Mouse (Mus musculus) embryonic facial prominence, embryonic 14.5 days (tissue): Measurements from ENCODE around the gene Acat2. TPM values are rescaled to one million over a fixed set of nuclear protein-coding genes. Genes with fewer than 3 reads are reported as not detected.

Source experiments
- ATAC-seq: fragments of 200-750 bp; cut with Nextera tagmentation; 2 replicates; pipeline ENCODE4 v1.8.0; 2017; ENCODE audit warnings: low read depth, moderate number of reproducible peaks, moderate TSS enrichment
- DNase-seq: peaks from one replicate; pipeline ENCODE4 v3.0.0-alpha.2; 2015; ENCODE audit warnings: low spot score
- H3K27ac ChIP-seq: fragments of 300-500 bp; sonication (generic); replicated peaks from 2 replicates; pipeline ENCODE4 v1.5.1; 2014; ENCODE audit warnings: low read depth, mild to moderate bottlenecking, low read length, moderate library complexity
- H3K27me3 ChIP-seq: fragments of 300-500 bp; sonication (generic); replicated peaks from 2 replicates; pipeline ENCODE4 v1.6.1; 2014; ENCODE audit warnings: low read length; ENCODE audit not compliant: control insufficient read depth, insufficient read depth
- H3K36me3 ChIP-seq: fragments of 300-500 bp; sonication (generic); 2 replicates; pipeline ENCODE4 v1.6.1; 2014; ENCODE audit warnings: low read length, mixed read lengths; ENCODE audit not compliant: control insufficient read depth, insufficient read depth
- H3K4me1 ChIP-seq: fragments of 300-500 bp; sonication (generic); 2 replicates; pipeline ENCODE4 v1.6.1; 2014; ENCODE audit warnings: antibody characterized with exemption, low read length; ENCODE audit not compliant: control insufficient read depth, insufficient read depth
- H3K4me2 ChIP-seq: fragments of 300-500 bp; sonication (generic); 2 replicates; pipeline ENCODE4 v1.6.1; 2014; ENCODE audit warnings: low read depth, mild to moderate bottlenecking, low read length, moderate library complexity, mixed read lengths
- H3K4me3 ChIP-seq: fragments of 300-500 bp; sonication (generic); 2 replicates; pipeline ENCODE4 v1.5.1; 2014; ENCODE audit warnings: low read depth, mild to moderate bottlenecking, low read length
- H3K9ac ChIP-seq: fragments of 300-500 bp; sonication (generic); 2 replicates; pipeline ENCODE4 v1.6.1; 2014; ENCODE audit warnings: low read depth, mild to moderate bottlenecking, low read length, moderate library complexity, mixed read lengths
- H3K9me3 ChIP-seq: fragments of 300-500 bp; sonication (generic); 2 replicates; pipeline ENCODE4 v1.6.1; 2016; ENCODE audit warnings: low read length; ENCODE audit not compliant: control insufficient read depth
- WGBS: fragments of 180-500 bp; shearing (Covaris S2); extraction: QIAGEN DNeasy Blood & Tissue Kit; methylation state at CpG from one replicate; pipeline ENCODE4 v1.1.7; 2014; 5-methylcytosine and 5-hydroxymethylcytosine counted together
- polyA plus RNA-seq: library from polyadenylated mRNA; unstranded; fragments of >200 nt; fragmentation: Nextera tagmentation; extraction: Ambion mirVana; gene quantifications from 2 replicates; pipeline ENCODE4 v1.2.1, GENCODE M21; 2014

The Acat2 gene
- polyA plus RNA-seq, 1 experiment from 2014 or later, result 85.8 TPM

DNA sequence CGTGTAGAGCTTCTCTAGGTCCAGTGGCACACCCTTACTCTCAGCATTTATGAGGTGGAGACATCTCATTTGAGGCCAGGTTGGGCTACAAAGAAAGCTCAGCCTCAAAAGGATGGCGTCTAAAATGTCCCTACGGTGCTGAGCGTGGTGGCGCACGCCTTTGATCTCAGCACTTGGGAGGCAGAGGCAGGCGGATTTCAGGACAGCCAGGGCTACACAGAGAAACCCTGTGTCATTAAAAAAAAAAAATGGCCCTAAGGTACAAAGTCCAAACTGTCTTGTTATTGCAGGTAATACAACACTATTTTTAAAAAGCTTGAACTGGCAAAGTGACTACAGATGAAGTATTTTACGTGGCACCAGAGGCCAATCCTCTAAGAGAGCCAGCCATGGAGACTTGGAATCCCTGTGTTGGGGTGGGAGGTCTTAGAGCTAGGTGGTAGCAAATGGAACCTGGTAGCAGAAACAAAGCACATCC, 34.8 kb downstream of the Acat2 start:
- Histone ChIP-seq H3K4me3 (no peak overlapping the region), H3K9ac (no peak overlapping the region), H3K27me3 (no peaks in the 10 kb centered on the region), H3K9me3 (no peaks in the 10 kb centered on the region), H3K4me2 (no peak overlapping the region), H3K4me1 (no peaks in the 10 kb centered on the region), H3K27ac (no peak overlapping the region), H3K36me3 (peaks cover 61% of the 10 kb centered on the region)
- WGBS, result 89% methylated on average over 8 of the region's 8 CpGs
- ATAC-seq, result no peak
- DNase-seq, result no peak

GRCm38 (mm10) chr17:12925001-12925400, 35.5 kb downstream of the Acat2 start:
- H3K9me3 ChIP-seq, result no peaks in the 10 kb centered on the region
- no peak overlapping the region for H3K27ac ChIP-seq
- H3K9ac ChIP-seq, result no peak overlapping the region
- ATAC-seq (no peak), DNase-seq (no peak)
- H3K27me3 ChIP-seq, result no peaks in the 10 kb centered on the region
- no peak overlapping the region for H3K4me3 ChIP-seq
- 91% methylated on average over 3 of the region's 3 CpGs for WGBS
- H3K36me3 ChIP-seq, result peaks cover 68% of the 10 kb centered on the region
- H3K4me1 ChIP-seq, result no peaks in the 10 kb centered on the region
- no peak overlapping the region for H3K4me2 ChIP-seq

DNA sequence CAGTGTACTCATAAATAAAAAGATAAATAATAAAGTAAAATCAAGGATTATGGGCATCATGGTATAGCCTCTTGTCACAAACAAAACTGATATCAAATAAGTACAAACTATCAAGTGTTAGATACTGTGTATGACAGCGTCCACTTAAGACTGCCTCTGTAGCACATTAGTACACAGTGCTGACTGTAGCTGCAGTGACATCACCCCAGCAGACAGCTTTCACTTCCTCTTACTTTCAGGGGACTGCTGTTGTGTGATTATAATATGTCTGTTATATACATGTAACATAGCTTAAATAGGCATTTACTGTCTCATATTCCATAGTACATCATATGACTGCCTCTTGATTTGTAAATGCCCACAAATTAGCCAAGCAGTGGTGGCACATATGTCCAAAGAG, 39.5 kb downstream of the Acat2 start:
- H3K4me1 ChIP-seq, result peaks cover 3% of the 10 kb centered on the region; the same call in 1 of the 2 replicates
- no peaks in the 10 kb centered on the region for H3K9me3 ChIP-seq
- H3K27ac ChIP-seq, result no peak overlapping the region
- DNase-seq (no peak), ATAC-seq (no peak)
- no peaks in the 10 kb centered on the region for H3K27me3 ChIP-seq
- no peak overlapping the region for H3K9ac ChIP-seq
- no peak overlapping the region for H3K4me3 ChIP-seq
- H3K4me2 ChIP-seq, result no peak overlapping the region
- WGBS, result 92% methylated on average over 1 of the region's 1 CpGs
- H3K36me3 ChIP-seq, result peaks cover 79% of the 10 kb centered on the region

- under 1% methylated on average over 29 of the region's 40 CpGs for WGBS
- Histone ChIP-seq H3K9me3 (no peaks in the 10 kb centered on the region), H3K4me1 (peaks cover 10% of the 10 kb centered on the region; the same call in 1 of the 2 replicates), H3K4me3 (peak overlapping the region; percentile 99), H3K27me3 (no peaks in the 10 kb centered on the region), H3K9ac (peak overlapping the region; percentile 98), H3K36me3 (peaks cover 67% of the 10 kb centered on the region), H3K27ac (peak overlapping the region; percentile 93), H3K4me2 (peak overlapping the region; percentile 90)
- ATAC-seq (peak; percentile 27), DNase-seq (peak; percentile 57)
Measured at GRCm38 (mm10) chr17:12916588-12917380, 43.8 kb downstream of the Acat2 start.

- Histone ChIP-seq H3K4me1 (peaks cover 10% of the 10 kb centered on the region; the same call in 1 of the 2 replicates), H3K9me3 (no peaks in the 10 kb centered on the region), H3K36me3 (peaks cover 66% of the 10 kb centered on the region), H3K4me2 (peak within 1 kb of the TSS; percentile 90), H3K9ac (peak within 1 kb of the TSS; percentile 98), H3K27me3 (no peaks in the 10 kb centered on the region), H3K27ac (peak within 1 kb of the TSS; percentile 93), H3K4me3 (peak within 1 kb of the TSS; percentile 99)
- DNase-seq (peak; percentile 100), ATAC-seq (peak; percentile 99)
- WGBS, result under 1% methylated on average over 50 of the region's 56 CpGs
Measured at GRCm38 (mm10) chr17:12915881-12916583, 44.5 kb downstream of the Acat2 start, which contains the start of gene Mrpl18. Gene Mrpl18, minus strand, starts transcription at chr17:12916345.

- Histone ChIP-seq H3K4me2 (peak within 1 kb of the TSS; percentile 90), H3K4me3 (peak within 1 kb of the TSS; percentile 99), H3K9me3 (no peaks in the 10 kb centered on the region), H3K27me3 (no peaks in the 10 kb centered on the region), H3K36me3 (peaks cover 66% of the 10 kb centered on the region), H3K9ac (peak within 1 kb of the TSS; percentile 98), H3K4me1 (peaks cover 10% of the 10 kb centered on the region; the same call in 1 of the 2 replicates), H3K27ac (peak within 1 kb of the TSS; percentile 93)
- no peak for ATAC-seq
- WGBS, result 2% methylated on average over 18 of the region's 18 CpGs
- DNase-seq, result no peak
Measured at GRCm38 (mm10) chr17:12915488-12915880, 45.1 kb downstream of the Acat2 start, which contains the start of gene Tcp1. Gene Tcp1, plus strand, starts transcription at chr17:12915701.

DNA sequence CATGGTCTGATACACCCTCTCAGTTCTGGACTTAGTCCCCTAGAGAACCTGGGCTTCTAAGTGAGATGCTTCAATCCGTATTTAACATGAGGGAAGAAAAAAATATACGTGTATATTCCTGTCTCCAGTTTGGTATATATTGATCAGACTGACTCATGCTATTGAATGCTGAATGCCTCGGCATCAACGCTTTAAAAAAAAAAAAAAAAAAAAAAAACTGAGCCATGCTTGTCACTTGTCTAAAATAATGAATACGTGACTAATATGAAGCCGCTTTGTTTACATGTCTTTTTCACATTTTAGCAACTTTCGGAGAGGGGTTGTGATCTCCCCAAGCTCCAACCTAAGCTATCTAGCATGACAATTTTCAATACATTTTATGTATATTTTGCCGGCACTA, 50.2 kb downstream of the Acat2 start:
- ATAC-seq (no peak), DNase-seq (no peak)
- no peak overlapping the region for H3K9ac ChIP-seq
- H3K4me1 ChIP-seq, result peaks cover 7% of the 10 kb centered on the region; the same call in 1 of the 2 replicates
- no peaks in the 10 kb centered on the region for H3K27me3 ChIP-seq
- peaks cover 49% of the 10 kb centered on the region for H3K36me3 ChIP-seq
- H3K4me2 ChIP-seq, result no peak overlapping the region
- WGBS, result 88% methylated on average over 8 of the region's 8 CpGs
- H3K27ac ChIP-seq, result no peak overlapping the region
- H3K9me3 ChIP-seq, result no peaks in the 10 kb centered on the region
- H3K4me3 ChIP-seq, result no peak overlapping the region

GRCm38 (mm10) chr17:12909361-12910280, 50.9 kb downstream of the Acat2 start, which contains the start of gene Pnldc1:
Gene Pnldc1, minus strand, starts transcription at chr17:12910230.
- Histone ChIP-seq H3K27me3 (no peaks in the 10 kb centered on the region), H3K27ac (no peak within 1 kb of the TSS), H3K4me3 (no peak within 1 kb of the TSS), H3K4me1 (no peaks in the 10 kb centered on the region), H3K9ac (peak within 1 kb of the TSS; percentile 14; the same call in 1 of the 2 replicates), H3K4me2 (no peak within 1 kb of the TSS), H3K36me3 (peaks cover 54% of the 10 kb centered on the region), H3K9me3 (no peaks in the 10 kb centered on the region)
- peak; percentile 16 for DNase-seq
- no peak for ATAC-seq
- WGBS, result 79% methylated on average over 35 of the region's 35 CpGs
